Mouse (Mus musculus) MEL (cell line): ENCODE data around the gene Spsb1. TPM values are rescaled to one million over a fixed set of nuclear protein-coding genes. Genes with fewer than 3 reads are reported as not detected.

Experiments
- DNase-seq: peaks from one replicate; pipeline ENCODE4 v3.0.0; 2011; ENCODE audit warnings: low read depth, low spot score
- H3K27ac ChIP-seq: 2 replicates; pipeline ENCODE4 v1.5.1; 2012; ENCODE audit warnings: low read depth, mild to moderate bottlenecking, control low read depth, low read length, moderate library complexity; ENCODE audit not compliant: control insufficient read depth
- H3K27me3 ChIP-seq, 2 experiments: fragments of 150-350 bp in 1 of 2; sonication (generic) in 1 of 2; 2 replicates each; pipeline ENCODE4 v1.6.1; 2012; ENCODE audit warnings: low read length in 2 of 2, mild to moderate bottlenecking in 2 of 2, improper control_type of control experiment in 1 of 2, moderate library complexity in 1 of 2; ENCODE audit not compliant: insufficient read depth in 2 of 2, control insufficient read depth in 1 of 2
- H3K36me3 ChIP-seq, 2 experiments: 2 replicates each; pipeline ENCODE4 v1.6.1; 2012 to 2014; ENCODE audit warnings: low read length in 2 of 2, improper control_type of control experiment in 1 of 2, inconsistent platforms in 1 of 2, mild to moderate bottlenecking in 1 of 2; ENCODE audit not compliant: insufficient read depth in 2 of 2, control insufficient read depth in 1 of 2
- H3K4me1 ChIP-seq, 2 experiments: fragments of 150-350 bp in 1 of 2; sonication (generic) in 1 of 2; 2 replicates each; pipeline ENCODE4 v1.6.1; 2012; ENCODE audit warnings: low read length in 2 of 2, improper control_type of control experiment in 1 of 2, mild to moderate bottlenecking in 1 of 2; ENCODE audit not compliant: insufficient read depth in 2 of 2, control insufficient read depth in 1 of 2
- H3K4me3 ChIP-seq, 2 experiments: fragments of 150-350 bp in 1 of 2; sonication (generic) in 1 of 2; 2 replicates each; pipeline ENCODE4 v1.5.1; 2012; ENCODE audit warnings: low read depth in 2 of 2, low read length in 2 of 2, mild to moderate bottlenecking in 2 of 2, moderate library complexity in 2 of 2, control low read depth in 1 of 2, improper control_type of control experiment in 1 of 2; ENCODE audit not compliant: control insufficient read depth in 1 of 2, insufficient read depth in 1 of 2
- H3K79me2 ChIP-seq: 2 replicates; pipeline ENCODE4 v1.6.1; 2012; ENCODE audit warnings: mild to moderate bottlenecking, low read length, moderate library complexity; ENCODE audit not compliant: control insufficient read depth, poor library complexity, insufficient read depth
- H3K9ac ChIP-seq: 2 replicates; pipeline ENCODE4 v1.6.1; 2012; ENCODE audit warnings: low read depth, mild to moderate bottlenecking, control low read depth, low read length, moderate library complexity; ENCODE audit not compliant: control insufficient read depth, poor library complexity, severe bottlenecking
- H3K9me3 ChIP-seq: fragments of 150-350 bp; sonication (generic); replicated peaks from 2 replicates; pipeline ENCODE4 v1.6.1; 2012; ENCODE audit warnings: mild to moderate bottlenecking, low read length, improper control_type of control experiment, moderate library complexity; ENCODE audit not compliant: insufficient read depth
- EP300 ChIP-seq, 2 experiments: IDR thresholded peaks; 2 replicates each; pipeline ENCODE4 v1.6.1; 2011; ENCODE audit warnings: improper control_type of control experiment in 2 of 2, low read length in 2 of 2, low read depth in 1 of 2, mild to moderate bottlenecking in 1 of 2
- GABPA ChIP-seq: IDR thresholded peaks from 2 replicates; pipeline ENCODE4 v1.6.1; 2012; ENCODE audit warnings: low read depth, mild to moderate bottlenecking, inconsistent platforms, low read length, improper control_type of control experiment, moderate library complexity
- MYC ChIP-seq: IDR thresholded peaks from 2 replicates; pipeline ENCODE4 v1.6.1; 2011; ENCODE audit warnings: low read depth, mild to moderate bottlenecking, low read length, improper control_type of control experiment, moderate library complexity
- NELFE ChIP-seq: IDR thresholded peaks from 2 replicates; pipeline ENCODE4 v1.6.1; 2011; ENCODE audit warnings: low read depth, low read length, improper control_type of control experiment
- POLR2AphosphoS2 ChIP-seq: IDR thresholded peaks from 2 replicates; pipeline ENCODE4 v1.6.1; 2011; ENCODE audit warnings: low read length, improper control_type of control experiment
- RAD21 ChIP-seq: IDR thresholded peaks from 2 replicates; pipeline ENCODE4 v1.6.1; 2011; ENCODE audit warnings: mild to moderate bottlenecking, low read depth, low read length, improper control_type of control experiment
- TBP ChIP-seq: IDR thresholded peaks from 2 replicates; pipeline ENCODE4 v1.8.0; 2011; ENCODE audit warnings: low read depth, low read length, improper control_type of control experiment
- polyA plus RNA-seq, 2 experiments: library from polyadenylated mRNA; stranded (reverse) in 1 of 2; unstranded in 1 of 2; fragments of >175 nt in 1 of 2; fragments of >200 nt in 1 of 2; gene quantifications; 2 replicates each; pipeline versions ENCODE4 v1.2.1 to v1.2.4; 2012; ENCODE audit warnings: low replicate concordance in 2 of 2, low read depth in 1 of 2; ENCODE audit not compliant: insufficient read length in 2 of 2, insufficient read depth in 1 of 2, missing spikeins in 1 of 2
- total RNA-seq: library from RNA; depleted of rRNA; stranded (reverse); fragments of 300-350 nt; gene quantifications from 2 replicates; pipeline ENCODE4 v1.2.3, GENCODE M21; 2012; rRNA removed

The Spsb1 gene
- total and polyA plus RNA-seq, 3 experiments, result 0.12 to 0.25 TPM; not detected in 1

DNA sequence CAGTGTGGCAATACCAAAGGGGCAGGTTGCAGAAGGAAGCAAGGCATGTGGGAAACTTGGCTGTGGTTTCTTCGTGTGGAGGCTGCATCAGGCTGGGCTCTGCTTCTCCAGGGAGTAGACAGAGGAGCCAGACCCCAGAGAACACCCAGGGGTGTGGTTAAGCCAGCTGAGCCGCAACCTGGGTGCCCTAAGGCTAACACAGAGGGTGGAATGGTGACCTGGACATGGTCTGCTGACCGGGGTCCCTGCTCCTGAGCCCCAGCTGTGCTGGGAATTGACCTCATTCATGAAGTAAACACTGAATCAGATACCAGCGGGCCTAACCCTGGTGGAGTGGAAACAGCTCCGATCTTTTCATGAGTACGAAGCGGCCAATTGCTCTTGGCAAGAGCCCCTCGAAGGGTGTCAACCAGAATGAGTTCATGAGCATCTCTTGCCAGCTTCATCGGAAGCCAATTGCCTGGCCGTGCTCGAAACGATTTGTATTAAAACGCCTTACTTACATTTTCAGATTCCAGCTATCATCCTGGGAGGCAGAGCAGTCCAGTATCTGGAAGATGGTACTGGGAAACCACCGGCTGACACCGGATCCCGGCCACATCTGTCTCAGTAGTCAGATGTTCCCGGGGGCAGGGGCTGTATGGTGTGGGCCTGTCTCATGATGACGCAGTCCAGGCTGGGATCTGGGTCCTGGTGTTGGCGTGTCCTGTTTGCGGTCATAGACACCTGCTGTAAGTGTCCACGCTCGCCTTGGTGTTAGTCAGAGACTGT lies 107.8 kb downstream of the Spsb1 start:
- no peak for DNase-seq
- H3K9ac ChIP-seq, result no peak overlapping the region
- no peaks in the 10 kb centered on the region for H3K79me2 ChIP-seq
- no peaks in the 10 kb centered on the region for H3K9me3 ChIP-seq
- no peaks in the 10 kb centered on the region for H3K4me1 ChIP-seq
- TF ChIP-seq MYC (no peak), RAD21 (no peak), POLR2AphosphoS2 (no peak), EP300 (IDR thresholded peaks at IDR 0.05; ENCODE audit: low read depth in 1 of 2, low read length in 2 of 2) (no peak), GABPA (no peak), NELFE (no peak), TBP (no peak)
- no peaks in the 10 kb centered on the region for H3K36me3 ChIP-seq
- peaks cover 0 to 9% of the 10 kb centered on the region in 2 experiments; a peak in 3 of 4 replicates for H3K27me3 ChIP-seq
- no peak overlapping the region for H3K27ac ChIP-seq
- H3K4me3 ChIP-seq, result no peak overlapping the region

Other genes starting within 250 kb of the Spsb1 start
- gene Tmem201, start 217.0 kb downstream of the Spsb1 start, total RNA-seq, result 28.3 and 31.5 TPM in 2 replicates
- gene Tmem201, start 217.0 kb downstream of the Spsb1 start, polyA plus RNA-seq, result 10 to 100 TPM in 1 of 2 experiments, not detected in 1; 60.6 TPM
- gene Slc25a33, start 180.8 kb downstream of the Spsb1 start, total RNA-seq, result 20.6 and 21.4 TPM in 2 replicates
- 100 to 1,000 TPM in 1 of 2 experiments, 10 to 100 TPM in 1; 24.8 to 103 TPM for gene Slc25a33, start 180.8 kb downstream of the Spsb1 start, polyA plus RNA-seq
- 6.9 and 7.8 TPM in 2 replicates for gene H6pd, start 54.0 kb upstream of the Spsb1 start, total RNA-seq
- gene H6pd, start 54.0 kb upstream of the Spsb1 start, polyA plus RNA-seq, result 10 to 100 TPM in 1 of 2 experiments, not detected in 1; 10.8 TPM
- gene Gpr157, start 132.3 kb upstream of the Spsb1 start, total RNA-seq, result 0.19 and 0.20 TPM in 2 replicates
- under 1 TPM in 1 of 2 experiments, not detected in 1; 0.88 TPM for gene Gpr157, start 132.3 kb upstream of the Spsb1 start, polyA plus RNA-seq
- 0.58 and 0.65 TPM in 2 replicates for gene Slc2a5, start 164.2 kb upstream of the Spsb1 start, total RNA-seq
- gene Slc2a5, start 164.2 kb upstream of the Spsb1 start, polyA plus RNA-seq, result 1 to 10 TPM in 1 of 2 experiments, not detected in 1; 4.9 TPM
- not detected in 2 replicates for gene Slc2a7, start 193.9 kb upstream of the Spsb1 start, total RNA-seq
- gene Slc2a7, start 193.9 kb upstream of the Spsb1 start, polyA plus RNA-seq, result under 1 TPM in 1 of 2 experiments, not detected in 1; 0.06 TPM
- not detected in 2 replicates for gene Car6, start 246.3 kb upstream of the Spsb1 start, total RNA-seq
- under 1 TPM in 1 of 2 experiments, not detected in 1; 0.19 TPM for gene Car6, start 246.3 kb upstream of the Spsb1 start, polyA plus RNA-seq